Mouse (Mus musculus) brain, embryonic 18.5 days (tissue): ENCODE results near the gene Bcorl1.

Experiments
- DNase-seq: peaks from one replicate; pipeline ENCODE4 v3.0.0-alpha.2; 2012; ENCODE audit warnings: low read depth, low spot score

Bcorl1 gene

DNA sequence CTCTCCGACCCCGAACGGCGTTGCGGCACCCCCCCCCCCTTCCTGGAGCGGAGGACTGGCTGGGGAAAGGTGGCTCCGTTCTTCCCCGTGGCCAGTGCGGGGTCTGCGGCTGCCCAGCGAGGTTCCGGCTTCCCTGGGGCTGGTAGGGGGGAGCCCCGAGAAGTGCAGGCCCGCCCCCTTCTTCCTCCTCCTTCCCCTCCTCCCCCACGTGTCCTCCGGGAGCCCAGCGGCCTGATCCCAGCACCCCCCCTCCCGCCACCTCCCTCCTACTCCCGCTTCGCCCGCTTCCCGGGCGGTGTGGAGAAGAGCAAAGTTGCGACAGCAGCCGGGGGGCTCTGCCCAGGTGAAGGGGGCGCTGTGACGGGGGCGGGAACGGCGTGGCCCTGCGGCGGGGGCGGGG, at the start of gene Bcorl1:
Bcorl1 (plus strand) TSS at position 218 of the 400 bp plus-strand sequence.
- DNase-seq: no peak

DNA sequence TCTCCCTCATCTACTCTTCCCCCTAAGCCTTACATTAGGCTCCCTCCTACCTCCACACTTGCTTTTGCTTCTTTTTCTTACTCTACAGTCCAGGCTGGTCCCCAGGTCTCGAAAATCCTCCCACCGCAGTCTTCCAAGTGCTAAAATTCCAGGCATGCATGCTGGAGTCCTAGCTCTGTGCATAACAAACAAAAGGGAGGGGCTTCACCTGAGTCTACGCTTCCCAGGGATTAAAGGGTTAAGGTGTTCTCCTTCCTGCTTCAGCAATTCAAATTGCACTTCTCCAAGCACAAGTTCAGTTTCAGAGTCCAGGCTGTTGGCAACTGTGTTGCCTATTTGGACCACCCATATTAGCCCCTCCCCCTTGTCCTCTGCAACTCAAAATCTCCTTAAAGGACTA, 49.7 kb upstream of the Bcorl1 start:
- no peak for DNase-seq

DNA sequence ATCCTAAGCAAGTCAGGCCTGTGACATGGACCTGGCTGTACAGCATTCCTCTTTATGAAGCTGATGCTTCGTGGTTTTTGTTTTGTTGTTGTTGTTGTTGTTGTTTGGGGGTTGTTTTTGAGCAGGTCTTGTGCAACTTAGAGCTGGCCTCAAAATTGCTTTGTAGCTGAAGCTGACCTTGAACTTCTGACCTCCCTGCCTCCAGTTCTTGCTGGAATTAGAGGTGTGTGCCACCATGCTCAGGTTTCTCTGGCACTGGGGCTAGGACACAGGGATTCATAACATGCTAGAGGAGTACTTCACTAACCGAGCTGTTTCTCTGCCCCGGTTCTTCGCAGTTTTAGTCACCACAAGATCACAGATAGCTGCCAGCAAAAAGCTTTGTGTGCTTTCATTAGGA, 35.8 kb upstream of the Bcorl1 start:
- DNase-seq: no peak

DNA sequence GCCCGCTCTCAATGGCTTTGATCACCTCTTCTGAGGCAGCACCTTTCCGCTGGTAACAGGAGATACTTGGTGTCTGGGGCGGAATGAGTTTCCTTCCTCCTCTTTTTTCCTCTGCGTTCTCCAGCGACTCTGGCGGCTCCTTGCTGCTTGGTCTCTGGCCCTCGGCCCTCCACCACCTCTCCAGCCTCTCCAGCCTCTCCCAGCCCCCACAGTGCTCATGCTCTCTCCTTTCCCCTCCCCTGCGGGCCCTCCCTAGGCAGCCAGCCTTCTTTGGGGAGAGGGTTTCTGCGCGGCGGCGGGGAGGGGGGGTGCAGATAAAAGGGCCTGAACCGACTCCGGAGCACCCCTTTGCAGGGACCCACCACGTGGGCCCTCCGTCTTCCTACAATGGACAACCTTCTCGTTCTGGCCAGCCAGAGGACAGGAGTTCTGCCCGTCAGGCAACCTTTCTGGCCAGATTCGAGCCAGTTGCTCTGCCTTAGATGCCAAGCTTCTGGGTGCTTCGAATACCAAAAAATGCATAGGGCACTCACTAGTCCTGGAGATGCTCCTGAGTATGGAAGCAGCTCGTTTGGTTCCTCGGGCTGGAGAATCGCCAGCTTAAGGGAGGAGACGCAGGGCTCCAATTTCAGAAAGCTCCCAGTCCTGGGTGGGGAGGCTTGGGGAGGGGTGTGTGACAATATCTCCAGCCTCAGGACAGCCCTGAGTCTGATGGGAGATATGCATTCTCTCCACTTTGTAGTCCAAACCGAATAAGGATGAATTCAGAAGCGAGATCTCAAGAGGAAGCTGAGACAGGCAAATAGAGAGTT, 30.2 kb upstream of the Bcorl1 start:
- DNase-seq: no peak

DNA sequence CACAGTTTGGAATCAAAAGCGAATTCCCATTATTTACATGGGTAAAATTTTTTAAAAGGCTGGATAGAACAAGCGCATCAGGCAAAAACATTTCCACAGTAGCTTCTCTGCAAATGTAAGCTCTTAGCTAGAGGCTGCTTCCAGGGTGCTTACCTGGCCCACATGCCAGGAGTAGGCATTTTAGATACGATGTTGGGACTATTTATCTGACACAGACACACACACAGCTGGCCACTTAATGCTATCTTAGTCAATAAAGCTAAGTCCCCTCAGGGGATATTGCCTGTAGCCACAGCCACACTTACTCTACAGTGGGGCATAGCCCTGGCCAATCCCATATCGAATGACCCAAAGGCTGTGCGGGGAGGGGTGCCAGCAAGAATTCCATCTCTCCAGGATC, 29.4 kb upstream of the Bcorl1 start:
- DNase-seq: no peak

DNA sequence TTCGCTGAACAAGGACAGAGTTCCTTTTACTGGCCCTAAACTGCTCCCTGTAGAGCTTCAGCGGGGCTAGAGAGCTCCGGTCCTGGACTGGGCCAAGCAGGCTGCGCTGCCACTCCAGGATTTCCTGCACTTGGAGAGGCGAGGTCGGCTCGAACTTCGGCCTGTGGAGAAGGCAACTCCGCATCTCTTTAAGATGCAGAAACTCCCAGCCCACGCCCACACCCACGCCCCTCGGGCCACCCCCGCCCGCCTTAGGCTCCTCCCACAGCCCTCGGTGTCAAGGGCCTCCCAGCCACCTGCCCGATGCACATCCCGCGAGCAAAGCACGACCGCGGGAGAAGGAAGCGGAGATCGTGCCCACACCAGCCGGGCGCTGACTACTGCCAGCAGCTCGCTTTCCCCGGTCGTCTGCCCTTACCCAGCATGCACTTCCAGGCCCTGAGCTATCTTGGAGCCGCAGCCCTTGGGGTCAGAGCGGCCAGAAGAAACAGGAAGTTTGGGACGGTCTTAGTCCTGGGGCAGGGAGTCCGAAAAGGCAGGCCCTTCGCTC, 26.6 kb upstream of the Bcorl1 start:
- DNase-seq: peak; percentile 0

DNA sequence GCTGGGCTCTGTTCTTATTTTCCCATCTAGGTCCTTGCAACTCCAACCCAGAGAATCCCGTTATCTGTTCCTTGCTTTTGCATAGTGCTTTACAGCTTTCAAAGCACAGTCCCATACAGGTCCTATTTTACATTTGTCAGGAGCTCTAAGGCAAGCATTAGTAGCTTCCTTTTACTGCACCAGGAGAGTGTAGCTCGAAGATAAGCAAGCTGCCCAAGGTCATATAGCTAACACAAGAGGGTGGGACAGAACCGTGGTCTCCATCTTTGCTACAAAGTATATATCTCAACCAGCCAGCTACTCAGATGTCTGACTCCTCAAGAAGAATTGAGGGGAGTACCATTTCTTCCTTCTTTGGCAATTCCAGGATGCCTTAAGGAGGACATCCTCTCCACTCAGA, 23.7 kb upstream of the Bcorl1 start:
- no peak for DNase-seq

DNA sequence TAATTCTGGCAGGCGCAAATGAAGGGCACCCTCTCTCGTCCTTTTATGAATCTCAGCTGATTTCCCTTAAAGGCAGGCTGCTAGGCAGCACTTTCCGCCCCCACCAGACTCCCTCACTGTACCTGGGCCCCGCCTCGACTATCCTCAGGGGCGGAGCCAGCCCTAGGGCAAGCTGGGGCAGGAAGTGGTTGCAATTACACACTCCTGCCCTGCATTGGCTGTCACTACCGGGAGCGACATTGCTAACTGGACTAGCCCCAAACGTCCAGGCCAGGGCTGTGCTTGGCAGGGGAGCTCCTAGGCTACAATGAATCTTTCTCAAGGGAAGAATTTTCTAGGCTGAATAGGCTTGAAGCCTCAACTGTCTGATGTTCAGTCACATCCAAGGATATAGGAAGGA, 23.0 kb upstream of the Bcorl1 start:
- no peak for DNase-seq

DNA sequence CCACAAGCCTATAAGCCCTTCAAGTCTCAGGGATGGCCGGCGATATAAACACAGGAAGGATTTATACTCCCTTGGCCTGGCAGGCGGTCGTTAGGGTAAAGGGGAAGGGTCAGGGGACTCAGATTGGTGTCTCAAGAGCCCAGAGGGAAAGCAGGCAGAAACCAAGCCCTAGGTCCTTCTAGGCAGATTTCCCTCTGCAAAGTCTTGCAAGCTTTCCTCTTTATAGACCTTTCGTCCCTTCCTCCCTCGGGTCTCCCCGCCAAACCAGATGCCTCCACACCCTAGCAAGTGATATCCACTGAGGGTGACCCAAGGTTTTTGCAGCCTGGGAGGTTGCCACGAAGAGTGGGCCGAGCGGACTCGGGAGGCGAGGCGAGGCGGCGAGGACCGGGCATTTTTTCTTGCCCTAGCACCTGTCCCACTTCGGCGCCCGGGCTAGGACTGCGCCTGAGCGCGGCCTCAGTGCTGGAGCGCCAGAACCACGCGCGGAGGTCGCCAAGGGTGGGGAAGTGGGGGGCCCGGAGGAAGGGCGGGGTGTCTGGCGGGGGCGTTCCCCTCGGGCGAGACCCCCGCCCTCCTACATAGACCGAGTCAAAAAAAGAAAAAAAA, 613 bp upstream of the Bcorl1 start:
- no peak for DNase-seq

DNA sequence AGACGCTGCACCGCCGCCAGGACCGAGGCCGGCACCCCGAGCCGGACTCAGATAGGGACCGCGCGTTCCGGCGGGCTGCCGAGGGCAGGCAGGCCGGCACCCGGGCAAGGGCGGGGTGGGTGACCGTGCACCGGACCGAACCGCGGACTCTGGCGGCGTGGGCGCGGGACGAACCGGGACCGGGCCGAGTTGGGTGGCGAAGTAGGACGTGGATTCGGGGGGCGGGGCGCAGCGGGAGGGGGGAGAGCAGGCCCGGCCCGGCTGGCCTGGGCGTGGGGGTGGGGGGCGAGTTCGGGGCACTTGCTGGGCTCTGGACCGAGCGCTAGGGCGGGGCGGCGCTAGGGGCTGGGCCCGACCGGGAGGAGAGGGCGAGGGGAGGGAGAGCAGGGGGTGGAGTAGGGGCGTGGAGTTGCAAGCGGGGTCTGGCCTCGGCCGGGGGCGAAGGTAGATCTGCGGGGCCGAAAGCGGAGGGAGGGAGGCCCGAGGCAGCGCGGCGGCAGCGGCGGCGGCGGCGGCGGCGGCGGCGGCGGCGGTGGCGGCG, 533 bp downstream of the Bcorl1 start:
- DNase-seq: no peak

DNA sequence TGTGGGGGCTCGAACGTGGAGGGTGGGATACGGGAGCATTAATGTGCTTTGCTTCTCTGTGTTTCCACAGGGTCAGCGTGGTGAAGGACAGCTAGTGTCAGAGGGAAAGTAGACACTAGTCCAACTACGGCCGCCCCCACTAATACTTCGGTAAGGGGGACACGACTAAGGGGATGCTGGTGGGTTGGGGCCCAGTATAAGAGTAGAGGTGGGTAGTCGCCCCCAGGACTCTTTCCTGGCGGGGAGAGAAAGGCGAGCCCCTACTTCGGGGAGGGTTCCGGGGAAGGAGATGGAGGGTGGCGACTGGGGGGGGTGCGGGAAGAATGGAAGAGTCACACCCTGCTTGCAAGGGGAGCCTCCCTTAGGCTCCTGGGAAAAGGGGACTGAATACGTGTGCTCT, 1.6 kb downstream of the Bcorl1 start:
- no peak for DNase-seq

DNA sequence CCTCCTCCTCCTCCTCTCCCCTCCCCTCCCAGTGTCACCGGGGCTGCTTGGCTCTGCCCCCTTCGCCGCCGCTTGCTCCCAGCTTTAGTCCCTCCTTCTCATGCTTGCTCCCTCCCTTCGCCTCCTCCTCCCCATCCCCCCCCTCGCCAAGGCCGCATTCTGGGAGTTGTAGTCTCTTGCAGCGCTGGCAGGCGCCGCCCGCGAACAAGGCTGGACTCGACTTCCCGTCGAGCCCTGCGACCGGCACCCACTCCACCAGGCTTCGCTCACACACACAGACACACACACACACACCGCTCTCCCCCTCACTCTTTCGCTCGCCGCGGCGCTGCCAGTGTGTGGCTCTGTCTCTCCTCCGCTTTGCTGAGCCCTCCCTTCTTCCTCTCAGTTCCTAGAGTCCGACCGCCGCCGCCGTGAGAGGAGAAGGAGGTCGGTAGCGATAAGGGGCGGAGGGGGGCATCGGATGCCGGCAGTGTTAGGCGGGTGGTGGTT, 2.3 kb downstream of the Bcorl1 start:
- DNase-seq: peak; percentile 86

DNA sequence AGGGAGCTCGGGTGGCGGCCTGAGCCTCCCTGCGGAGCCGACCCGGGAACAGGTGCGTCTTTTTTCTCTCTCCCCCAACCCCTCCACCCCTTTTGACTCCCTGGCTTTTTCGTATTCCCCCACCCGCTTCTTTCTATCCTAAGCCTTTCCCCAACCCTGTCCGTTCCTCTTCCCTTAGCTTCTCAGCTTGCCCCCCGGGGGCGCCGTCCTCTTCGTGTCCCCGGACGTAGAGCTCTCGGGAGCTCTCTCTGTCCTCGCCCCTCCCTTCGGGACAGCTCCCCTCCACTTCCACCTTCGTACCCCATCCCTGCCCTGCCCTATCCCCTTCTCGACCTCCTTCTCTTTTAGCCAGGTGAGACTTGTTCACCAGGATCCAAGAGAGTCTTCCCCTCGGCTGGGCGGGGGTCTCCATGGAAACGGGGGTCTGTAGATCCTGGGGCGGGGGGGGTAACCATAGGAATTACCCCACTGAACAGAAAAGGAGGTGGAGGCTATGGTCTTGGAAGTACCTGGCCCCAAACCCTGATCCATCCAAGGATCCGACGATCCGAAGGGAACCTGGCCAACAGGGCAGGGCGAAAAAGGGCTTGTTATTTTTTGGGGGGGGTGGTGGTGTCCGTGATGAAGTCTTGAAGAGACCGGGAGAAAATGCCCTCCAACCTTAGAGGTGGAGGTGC, 2.9 kb downstream of the Bcorl1 start:
- no peak for DNase-seq

DNA sequence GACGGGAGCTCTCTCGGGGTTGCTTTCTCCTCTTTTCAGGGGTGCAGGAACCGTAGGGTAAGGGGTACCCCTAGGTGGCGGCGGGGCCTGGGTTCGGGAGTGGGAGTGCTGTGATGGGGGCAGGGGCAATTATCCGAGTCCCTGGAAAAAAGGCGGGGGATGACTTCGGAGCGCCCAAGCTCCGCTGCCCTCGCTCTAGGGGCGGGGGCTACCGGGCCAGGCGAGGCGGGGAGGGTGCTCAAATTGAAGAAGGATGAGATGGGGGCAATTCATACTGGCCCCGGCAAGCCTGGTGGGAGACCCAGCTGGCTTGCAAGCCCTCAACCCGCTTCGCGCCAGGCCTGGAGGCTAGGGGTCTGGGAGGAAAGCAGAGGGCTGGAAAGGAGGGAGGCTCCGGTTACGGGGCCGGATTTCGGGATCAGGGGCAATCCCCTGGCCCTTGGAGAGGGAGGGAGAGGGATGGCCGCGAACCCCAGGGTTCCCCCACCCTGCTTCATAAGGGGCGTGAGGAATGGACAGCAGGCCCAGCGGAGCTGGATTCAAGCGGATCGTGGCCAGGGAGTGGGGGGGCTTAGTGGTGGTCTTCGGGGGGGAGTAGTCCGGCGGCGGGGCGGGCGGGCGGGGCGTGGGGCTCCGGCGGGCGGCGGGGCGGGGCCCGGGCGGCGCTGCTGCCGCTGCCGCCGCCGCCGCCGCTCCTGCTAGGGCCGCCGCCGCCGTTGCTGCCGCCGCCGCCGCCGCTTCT, 3.7 kb downstream of the Bcorl1 start:
- DNase-seq: no peak

DNA sequence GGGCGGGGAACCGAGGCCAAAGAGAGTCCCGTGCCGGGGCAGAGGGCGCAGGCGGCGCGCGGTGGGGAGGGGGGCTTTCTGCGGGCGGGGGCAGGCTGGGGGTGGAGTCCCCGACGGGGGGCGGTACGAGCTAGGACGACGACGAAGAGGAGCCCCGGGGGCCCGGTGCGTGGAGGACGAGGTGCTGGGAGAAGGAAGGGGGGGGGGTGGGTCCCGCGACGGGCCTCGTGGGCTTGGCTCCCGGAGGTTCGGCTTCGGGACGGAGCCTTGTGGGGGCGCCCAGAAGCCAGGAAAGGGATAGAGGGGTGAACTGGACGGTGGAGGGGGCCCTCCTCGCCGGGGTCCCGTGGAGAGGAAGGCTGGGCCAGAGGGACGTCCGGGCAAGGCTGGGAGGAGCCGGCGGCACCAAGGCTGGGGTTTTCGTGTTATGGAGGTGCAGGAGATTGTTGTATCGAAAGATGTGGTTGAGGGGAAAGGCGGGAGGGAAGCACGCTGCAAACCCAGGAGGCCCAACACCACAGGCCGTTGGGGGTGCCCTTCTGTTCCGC, 4.3 kb downstream of the Bcorl1 start:
- no peak for DNase-seq

DNA sequence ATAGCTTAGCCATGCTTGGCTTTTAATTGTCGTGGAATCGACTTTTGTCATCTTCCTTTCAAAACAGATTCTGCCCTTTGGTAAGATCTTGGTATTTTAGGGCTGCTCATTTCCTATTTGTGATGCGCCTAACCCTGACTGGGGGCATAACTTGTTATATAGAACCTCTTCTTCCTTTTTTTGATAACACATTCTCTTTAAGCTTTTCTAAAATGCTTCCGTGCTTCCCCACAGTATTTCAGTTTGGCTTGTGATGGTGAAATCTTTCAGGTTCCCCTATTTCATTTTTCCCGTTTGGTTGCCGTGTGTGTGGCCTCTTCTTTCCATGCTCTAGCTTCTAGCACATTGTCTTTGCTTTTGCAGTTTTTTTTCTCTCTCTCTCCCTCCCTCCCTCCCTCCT, 14.2 kb downstream of the Bcorl1 start:
- no peak for DNase-seq

DNA sequence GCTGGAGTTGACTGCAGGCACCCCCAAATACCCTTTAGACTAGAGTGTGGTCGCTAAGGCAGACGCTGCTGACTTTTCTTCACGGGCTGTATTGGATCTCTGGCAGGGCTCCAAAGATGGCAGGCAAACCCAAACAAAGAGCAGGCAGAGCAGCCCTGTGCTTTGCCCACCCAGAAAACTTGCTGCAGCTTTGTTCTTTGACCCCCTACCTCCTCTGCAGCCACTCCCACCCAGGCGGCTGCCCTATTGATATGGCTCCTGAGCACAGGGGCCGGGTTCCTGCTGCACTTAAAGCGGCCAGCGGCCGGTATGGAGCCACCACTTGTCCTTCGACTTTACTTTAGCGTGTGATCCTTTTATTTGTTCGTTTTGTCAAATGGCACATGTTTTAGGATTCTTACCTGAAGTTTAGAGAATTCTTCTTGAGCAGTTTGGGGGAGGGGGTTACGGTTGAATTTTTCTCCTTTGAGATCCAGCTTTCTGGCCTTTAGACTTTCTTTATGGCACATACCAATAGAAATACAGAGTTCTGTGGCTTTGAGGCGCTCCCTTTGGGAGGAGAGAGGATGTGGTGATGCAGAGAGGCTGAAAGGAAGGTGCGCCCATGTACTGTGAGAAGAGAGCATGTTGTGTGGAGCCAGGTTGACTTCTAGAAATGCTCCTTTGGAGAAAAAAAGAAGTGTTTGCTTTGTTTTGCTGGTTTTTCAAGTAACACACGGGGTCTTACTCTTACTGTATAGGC, 24.8 kb downstream of the Bcorl1 start:
- DNase-seq: no peak

DNA sequence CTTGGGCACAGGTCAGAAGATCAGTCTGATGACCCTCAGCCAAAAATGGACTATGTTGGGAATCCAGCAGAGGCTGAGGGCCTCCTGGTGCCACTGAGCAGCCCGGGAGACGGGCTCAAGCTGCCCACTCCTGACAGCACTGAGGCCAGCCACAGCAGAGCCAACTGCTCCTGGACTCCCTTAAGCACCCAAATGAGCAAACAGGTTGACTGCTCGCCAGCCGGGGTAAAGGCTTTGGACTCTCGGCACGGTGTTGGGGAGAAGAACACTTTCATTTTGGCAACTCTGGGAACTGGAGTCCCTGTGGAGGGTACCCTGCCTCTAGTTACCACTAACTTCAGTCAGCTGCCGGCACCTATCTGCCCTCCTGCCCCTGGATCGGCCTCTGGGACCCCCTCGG, 26.7 kb downstream of the Bcorl1 start:
- DNase-seq: no peak

DNA sequence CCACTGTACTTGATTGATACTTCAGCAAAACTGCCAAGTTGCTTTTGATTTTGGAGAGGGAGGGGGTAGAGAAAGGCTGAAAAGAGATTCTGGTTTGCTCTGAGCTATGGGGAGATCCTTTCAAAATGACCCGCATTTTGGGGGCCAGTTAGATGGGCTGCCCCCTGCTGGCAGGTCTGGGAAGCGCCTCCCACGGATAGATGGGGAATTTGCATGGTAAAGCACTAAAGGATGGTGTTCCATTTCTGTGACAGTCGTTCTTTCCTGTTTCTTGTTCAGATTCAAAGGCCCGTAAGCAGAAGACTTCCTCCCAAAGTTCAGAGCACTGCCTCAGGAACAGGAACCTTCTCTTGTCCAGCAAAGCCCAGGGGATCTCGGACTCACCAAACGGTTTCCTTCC, 42.5 kb downstream of the Bcorl1 start:
- DNase-seq: no peak

DNA sequence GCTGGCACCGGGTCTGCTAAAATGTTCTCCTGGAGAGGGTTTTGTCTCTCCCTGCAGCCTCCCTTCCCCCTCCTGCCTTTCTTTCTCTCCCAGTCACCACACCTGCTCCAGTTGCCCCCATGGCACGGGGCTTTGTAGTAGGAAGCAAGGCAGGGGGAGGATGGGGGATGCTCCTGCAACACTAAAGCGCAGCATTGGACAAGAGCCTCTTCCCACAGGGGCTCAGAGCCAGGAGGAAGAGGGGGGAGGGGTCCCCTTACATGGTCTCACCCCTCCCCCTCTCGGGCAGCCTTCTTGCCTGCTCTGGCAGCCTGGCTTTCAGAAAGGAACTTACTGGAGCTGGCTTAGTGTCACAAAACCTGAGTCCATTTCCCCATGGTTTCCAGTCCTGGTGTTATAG, 44.8 kb downstream of the Bcorl1 start:
- no peak for DNase-seq
